Mouse (Mus musculus) forelimb bud, embryonic 11.5 days (tissue): ENCODE data around the gene Ankub1.
A peak's percentile ranks its signal among the peaks of the same experiment; 100 is the strongest.

Source experiments
- DNase-seq: peaks from one replicate; pipeline ENCODE4 v3.0.0-alpha.2; 2012; ENCODE audit warnings: low read depth, low spot score

The Ankub1 gene

DNA sequence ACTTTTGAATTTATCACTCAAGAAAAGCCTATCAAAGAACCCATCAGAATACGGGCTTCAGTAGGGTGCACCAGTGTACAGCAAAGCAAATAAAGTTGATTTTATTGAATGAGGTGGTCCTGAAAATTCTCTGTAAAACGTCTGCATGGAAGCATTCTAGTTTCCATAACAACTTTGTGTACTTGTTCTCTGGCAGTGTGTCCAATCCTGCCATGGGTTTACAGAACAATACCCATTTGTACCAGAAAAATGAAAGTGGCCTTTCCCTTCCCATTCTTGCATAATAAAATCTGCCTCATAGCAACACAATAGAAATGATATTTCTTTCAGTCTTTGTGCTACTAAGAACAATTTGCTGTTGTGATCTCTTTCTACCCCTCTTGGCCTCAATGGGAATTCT is at the start of gene Ankub1:
TSS of gene Ankub1 (minus strand) at position 81 of the 400 bp plus-strand sequence.
- DNase-seq: no peak

DNA sequence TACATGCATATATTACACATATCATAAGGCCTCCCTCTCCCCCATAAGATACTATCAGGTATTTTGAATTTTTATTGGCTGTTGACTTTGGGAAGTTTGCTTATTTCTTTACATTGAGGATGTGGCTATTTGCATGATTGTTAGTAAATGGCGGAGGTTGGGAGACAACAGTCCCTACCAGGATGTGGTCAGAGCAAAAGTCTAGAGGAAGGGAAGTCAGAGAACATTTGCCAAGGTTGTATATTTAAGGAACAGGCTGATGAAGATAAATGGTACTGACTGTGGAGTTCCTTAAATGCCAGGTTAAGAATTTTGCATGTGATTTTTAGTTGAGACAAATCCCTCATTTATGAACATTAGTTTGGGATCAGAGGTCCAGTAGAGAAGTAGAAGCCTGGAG is 47.2 kb upstream of the Ankub1 start:
- DNase-seq: no peak

- peak; percentile 19 for DNase-seq
Observed at GRCm38 (mm10) chr3:57736419-57737095, 44.0 kb upstream of the Ankub1 start.

DNA sequence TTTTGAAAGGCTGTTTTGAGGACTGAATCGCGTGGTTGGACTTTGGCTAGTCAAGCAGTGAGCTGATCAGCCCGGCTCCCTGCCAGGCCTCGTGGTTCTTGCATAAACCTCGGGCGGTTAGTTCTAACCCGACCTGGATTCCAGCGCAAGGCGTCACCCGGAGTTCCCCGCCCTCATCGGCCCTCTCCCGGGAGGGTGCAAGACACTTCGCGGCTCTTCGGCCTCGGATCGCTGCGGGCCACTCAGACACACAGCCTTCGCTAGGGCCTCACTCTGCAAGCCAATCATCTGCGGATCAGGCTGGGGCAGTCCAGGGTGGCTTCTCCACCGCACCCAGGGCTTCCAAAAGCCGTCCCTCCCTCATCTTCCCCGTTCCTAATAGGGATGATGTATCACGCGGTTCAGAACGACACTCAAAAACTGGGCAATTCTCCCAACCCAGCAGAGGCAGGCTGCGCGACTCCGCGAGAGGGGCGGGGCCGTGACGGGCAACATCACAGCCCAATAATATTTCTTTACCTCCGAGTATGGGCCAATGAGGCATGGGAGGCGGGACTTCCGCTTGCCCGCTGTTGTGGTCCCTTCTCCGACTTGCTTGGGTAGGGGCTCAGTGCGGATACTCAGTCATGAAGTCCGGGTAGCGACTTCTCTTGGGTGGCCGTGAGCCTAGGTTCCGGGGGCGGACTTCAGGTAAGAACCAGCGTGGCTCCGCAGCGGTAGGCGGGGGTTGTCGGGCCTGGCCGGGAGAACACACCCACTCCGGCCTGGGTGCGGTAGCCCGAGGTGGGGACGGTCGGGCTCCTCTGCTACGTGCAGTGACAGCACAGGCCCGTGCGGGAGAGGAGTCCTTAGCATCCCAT is 43.1 kb upstream of the Ankub1 start, which contains the start of gene Rnf13:
TSS of gene Rnf13 (plus strand) at position 552 of the 860 bp plus-strand sequence.
- DNase-seq: peak; percentile 95

GRCm38 (mm10) chr3:57732206-57732915 is 39.8 kb upstream of the Ankub1 start:
- no peak for DNase-seq

- no peak for DNase-seq
Observed at GRCm38 (mm10) chr3:57714151-57714550, 21.6 kb upstream of the Ankub1 start.

DNA sequence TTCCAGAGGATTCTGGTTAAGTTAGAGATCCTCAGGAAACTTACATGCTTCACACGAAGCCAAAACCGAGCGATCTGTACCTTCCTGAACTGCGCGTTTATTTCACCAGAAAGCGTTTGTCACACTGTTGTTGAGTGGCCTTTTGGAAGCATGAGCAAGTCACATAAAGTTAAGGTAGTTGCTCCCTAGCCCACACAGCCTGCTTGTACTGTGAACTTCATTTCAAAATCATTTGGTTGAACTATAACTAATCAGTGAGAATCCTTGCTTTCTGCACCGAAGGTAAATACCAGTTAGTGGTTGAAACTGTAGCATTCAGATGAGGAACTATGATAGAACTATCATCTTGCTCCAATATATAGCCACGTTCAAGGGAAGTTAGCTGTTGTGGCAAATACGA is 4.2 kb upstream of the Ankub1 start:
- DNase-seq: no peak

- no peak for DNase-seq
Observed at GRCm38 (mm10) chr3:57696249-57696648, 3.6 kb upstream of the Ankub1 start.

DNA sequence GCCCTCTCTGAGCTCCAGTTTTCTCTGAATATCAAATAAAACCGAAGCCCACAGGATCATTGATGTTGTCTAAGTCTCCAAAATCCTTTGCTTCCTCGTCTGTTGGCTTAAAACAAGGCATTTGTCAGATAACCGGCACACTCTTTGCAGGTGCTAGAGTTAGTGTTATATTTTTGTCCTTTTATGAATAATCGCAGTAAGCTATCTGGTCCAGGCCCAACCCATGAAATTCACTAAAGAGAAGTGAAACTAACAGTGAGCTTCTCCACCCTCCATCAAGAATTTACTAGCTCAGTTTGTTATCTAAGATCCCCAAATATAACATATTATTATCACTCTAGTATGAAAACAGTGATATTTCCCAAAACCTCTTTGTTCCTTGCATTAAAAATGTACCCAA is 827 bp downstream of the Ankub1 start:
- DNase-seq: no peak

- no peak for DNase-seq
Observed at GRCm38 (mm10) chr3:57677786-57678185, 14.8 kb downstream of the Ankub1 start.

DNA sequence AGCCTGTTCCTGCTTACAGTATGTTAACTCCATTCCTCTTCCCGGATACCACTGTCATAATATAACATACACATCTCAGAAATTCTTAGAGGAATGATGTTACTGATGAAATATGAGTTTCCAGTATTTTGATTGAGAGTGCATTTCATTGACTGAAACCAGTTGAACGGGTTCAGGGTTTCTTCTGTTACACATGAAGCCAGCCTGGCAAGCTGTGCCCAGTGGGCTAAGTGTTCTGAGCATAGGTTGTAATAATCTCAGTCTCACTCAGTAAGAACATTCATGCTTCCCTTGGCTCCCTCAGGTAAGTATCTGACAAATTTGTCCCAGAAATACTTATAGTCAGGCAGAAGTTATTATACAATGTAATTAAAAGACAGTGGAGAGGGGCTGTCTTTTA is 18.5 kb downstream of the Ankub1 start:
- DNase-seq: no peak

- DNase-seq: no peak
Observed at GRCm38 (mm10) chr3:57673586-57673985, 19.0 kb downstream of the Ankub1 start.

DNA sequence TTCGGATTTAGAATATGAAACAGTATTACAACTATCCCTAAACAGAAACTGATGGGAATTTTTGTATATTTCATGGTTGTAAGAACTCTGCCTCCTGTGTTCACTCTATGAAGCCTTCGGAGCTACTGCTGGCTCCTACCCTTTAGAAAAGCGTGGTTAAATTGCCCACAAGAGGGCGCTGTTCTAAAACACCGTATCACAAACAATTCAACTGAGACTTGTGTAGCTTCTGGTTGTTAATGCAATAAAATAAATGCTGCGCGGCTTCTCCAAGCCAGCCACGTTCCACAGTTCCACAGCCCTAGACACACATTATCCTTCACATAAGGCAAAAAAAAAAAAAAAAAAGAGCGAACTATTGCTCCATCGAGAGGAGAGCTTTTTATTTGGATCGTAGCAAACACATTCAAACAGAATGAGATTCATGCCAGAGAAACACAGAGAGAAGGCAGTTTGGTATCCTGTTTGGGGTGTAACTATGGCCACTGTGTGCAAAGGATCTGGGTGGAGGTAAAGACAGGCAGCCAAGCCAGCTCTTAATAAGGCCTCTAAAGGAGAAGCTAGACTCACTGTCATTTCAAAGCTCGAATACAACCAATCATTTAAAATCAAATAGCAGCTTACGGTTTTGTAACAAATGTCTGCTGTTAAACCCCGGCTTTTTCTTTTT is 25.4 kb downstream of the Ankub1 start:
- peak; percentile 85 for DNase-seq

DNA sequence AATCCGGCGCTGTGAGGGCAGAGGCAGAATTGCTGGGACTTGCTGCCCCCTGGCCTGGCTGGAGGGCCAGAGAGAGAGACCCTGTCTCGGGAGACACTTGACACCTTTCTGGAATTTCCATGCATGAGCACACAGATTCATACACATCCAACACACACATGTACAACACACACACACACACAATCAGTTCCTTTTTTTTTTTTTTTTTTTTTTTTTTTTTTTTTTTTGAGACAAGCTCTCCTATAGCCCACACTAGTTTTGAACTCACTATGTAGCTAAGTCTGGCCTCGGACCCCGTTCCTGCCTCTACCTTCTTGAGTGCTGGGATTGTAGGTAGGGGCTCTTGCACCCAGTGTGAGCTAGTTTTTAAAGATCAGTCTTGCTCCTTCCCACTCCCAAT is 26.7 kb downstream of the Ankub1 start:
- DNase-seq: no peak

GRCm38 (mm10) chr3:57664682-57665081 is 27.9 kb downstream of the Ankub1 start:
- DNase-seq: no peak

DNA sequence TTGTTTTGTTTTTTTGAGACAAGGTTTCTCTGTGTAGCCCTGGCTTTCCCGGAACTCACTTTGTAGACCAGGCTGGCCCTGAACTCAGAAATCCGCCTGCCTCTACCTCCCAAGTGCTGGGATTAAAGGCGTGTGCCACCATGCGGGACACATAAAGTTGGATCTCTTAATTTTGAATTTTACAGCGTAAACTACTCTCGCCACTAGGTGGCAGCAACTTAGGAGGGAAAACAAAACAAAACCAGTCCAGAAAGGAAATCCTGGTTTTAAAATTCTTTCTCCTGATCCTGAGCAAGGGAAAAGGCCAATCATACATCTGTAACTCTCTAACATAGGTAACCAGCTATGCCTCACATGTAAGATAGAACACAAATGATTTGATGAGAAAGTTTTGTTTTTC is 28.9 kb downstream of the Ankub1 start:
- DNase-seq: peak; percentile 79

DNA sequence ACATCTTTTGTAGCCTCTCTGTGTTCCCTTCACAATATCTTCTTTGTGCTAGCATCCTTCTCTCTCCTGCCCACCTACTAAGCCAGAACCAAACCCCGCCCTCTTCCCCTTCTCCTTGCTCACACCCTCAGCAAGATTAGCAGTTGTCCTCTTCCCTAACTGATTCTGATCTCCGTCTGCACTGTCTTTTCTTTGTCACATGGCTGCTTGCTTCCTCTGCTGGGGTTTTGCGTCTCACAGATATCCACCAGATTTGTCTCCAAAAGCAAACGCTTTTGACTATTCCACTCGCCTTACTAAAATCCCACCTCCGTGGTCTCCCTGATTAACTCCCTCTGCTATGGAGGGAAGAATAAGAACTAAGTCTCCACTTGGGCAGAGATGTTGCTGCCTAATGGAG is 34.0 kb downstream of the Ankub1 start:
- DNase-seq: no peak

GRCm38 (mm10) chr3:57653646-57654045 is 39.0 kb downstream of the Ankub1 start:
- DNase-seq: no peak

GRCm38 (mm10) chr3:57652485-57652884 is 40.1 kb downstream of the Ankub1 start:
- no peak for DNase-seq

DNA sequence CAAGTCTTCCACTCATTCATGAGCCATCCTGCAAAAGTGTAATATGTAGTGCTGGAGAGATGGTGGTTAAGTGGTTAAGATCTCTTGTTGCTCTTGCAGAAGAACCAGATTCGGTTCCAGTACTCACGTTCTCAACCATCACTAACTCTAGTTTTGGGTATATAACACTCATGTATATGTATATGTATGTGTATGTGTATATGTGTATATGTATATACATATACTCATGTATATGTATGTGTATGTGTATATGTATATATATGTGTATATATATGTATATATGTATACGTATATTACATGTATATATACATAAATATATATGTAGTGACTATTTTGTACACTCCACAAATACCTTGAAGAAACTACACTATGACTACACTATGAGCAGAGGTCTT is 40.7 kb downstream of the Ankub1 start:
- DNase-seq: no peak

DNA sequence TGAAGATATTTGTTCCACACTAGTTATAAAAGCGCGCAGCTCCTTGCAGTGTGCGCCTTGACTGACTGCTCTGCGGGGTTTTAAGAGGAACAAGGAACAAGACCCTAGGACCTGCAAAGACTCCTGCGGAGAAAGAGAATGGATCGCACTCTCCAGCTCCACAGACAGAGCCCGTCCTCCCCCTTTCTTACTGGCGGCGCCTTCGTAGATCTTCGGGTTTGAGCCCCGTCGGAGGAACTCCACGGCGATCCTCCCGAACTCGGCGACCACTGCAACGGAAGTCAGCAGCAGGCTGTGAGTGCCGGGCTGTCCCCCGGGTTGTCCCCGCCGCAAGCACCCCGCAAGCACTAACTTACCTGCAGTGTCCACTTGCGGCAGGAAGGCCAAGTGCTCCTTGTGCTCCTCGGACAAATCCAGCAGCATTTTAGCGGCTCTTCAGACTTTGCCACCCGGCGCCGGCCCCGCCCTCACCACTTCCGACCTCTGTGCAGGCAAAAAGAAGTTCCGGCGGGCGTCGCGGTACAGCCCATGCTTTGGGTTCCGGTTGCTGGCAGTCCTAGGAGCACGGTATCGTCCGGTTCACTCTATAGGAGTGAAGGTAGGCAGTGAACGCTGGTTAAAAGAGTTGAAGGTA is 41.3 kb downstream of the Ankub1 start, which contains the start of gene Commd2:
TSS of gene Commd2 (minus strand) at position 485 of the 634 bp plus-strand sequence.
- DNase-seq: peak; percentile 80
